Mouse (Mus musculus) heart, embryonic 10.5 days (tissue): ENCODE measurements around the gene Gpr152. TPM values are rescaled to one million over a fixed set of nuclear protein-coding genes. Genes with fewer than 3 reads are reported as not detected.

Source experiments
- DNase-seq: peaks from one replicate; pipeline ENCODE4 v3.0.0-alpha.2; 2017; ENCODE audit warnings: low spot score
- H3K27ac ChIP-seq: fragments of 300-500 bp; sonication (generic); 2 replicates; pipeline ENCODE4 v1.5.1; 2016; ENCODE audit warnings: mild to moderate bottlenecking
- H3K27me3 ChIP-seq: fragments of 300-500 bp; sonication (generic); 2 replicates; pipeline ENCODE4 v1.6.1; 2016; ENCODE audit warnings: mild to moderate bottlenecking; ENCODE audit not compliant: poor library complexity, insufficient read depth, severe bottlenecking
- H3K36me3 ChIP-seq: fragments of 300-500 bp; sonication (generic); 2 replicates; pipeline ENCODE4 v1.6.1; 2016; ENCODE audit warnings: mild to moderate bottlenecking, moderate library complexity
- H3K4me1 ChIP-seq: fragments of 300-500 bp; sonication (generic); 2 replicates; pipeline ENCODE4 v1.6.1; 2016; ENCODE audit warnings: mild to moderate bottlenecking
- H3K4me3 ChIP-seq: fragments of 300-500 bp; sonication (generic); 2 replicates; pipeline ENCODE4 v1.5.1; 2016; ENCODE audit warnings: mild to moderate bottlenecking, moderate library complexity
- H3K9me3 ChIP-seq: fragments of 300-500 bp; sonication (generic); 2 replicates; pipeline ENCODE4 v1.6.1; 2016; ENCODE audit warnings: mild to moderate bottlenecking, moderate library complexity
- WGBS: fragments of 180-500 bp; shearing (Covaris S2); methylation state at CpG from one replicate; pipeline ENCODE4 v1.1.7; 2016; 5-methylcytosine and 5-hydroxymethylcytosine counted together
- polyA plus RNA-seq: library from polyadenylated mRNA; unstranded; fragments of >200 nt; fragmentation: Nextera tagmentation; extraction: Ambion mirVana; gene quantifications from 2 replicates; pipeline ENCODE4 v1.2.1, GENCODE M21; 2016

The Gpr152 gene
- polyA plus RNA-seq, 1 experiment from 2014 or later = not detected

DNA sequence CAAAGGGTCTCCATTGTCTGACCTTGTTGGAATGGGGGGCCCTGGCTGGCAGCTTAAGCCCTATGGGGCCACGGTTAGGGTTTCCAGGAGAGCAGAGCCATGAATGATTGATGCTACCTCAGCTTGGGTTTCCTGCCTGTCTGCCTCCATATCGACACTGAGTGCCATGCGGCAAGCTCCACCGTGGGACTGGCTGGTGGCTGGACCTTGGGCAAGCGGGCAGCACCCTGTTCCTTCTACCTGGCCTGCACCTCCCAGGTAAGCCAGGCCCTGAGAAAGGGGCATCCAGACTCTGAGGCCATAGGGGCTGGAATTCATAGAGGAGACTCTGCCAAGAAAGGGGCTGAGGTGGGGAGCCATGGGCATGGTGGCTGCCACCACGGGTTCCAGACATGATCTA, 560 bp downstream of the Gpr152 start:
- Histone ChIP-seq H3K27me3 (peaks cover 16% of the 10 kb centered on the region), H3K9me3 (no peaks in the 10 kb centered on the region), H3K36me3 (no peaks in the 10 kb centered on the region), H3K4me1 (0 out of 2 replicates have a peak, but pooled peaks cover 7% of the 10 kb centered on the region), H3K27ac (no peak overlapping the region), H3K4me3 (no peak overlapping the region)
- DNase-seq = no peak
- WGBS = 79% methylated on average over 6 of the region's 6 CpGs

GRCm38 (mm10) chr19:4142416-4143173, 3.0 kb downstream of the Gpr152 start:
- no peak for DNase-seq
- Histone ChIP-seq H3K27me3 (peaks cover 10% of the 10 kb centered on the region), H3K27ac (no peak overlapping the region), H3K36me3 (no peaks in the 10 kb centered on the region), H3K9me3 (no peaks in the 10 kb centered on the region), H3K4me3 (no peak overlapping the region), H3K4me1 (peaks cover 7% of the 10 kb centered on the region; the same call in 1 of the 2 replicates)
- 85% methylated on average over 18 of the region's 18 CpGs for WGBS

DNA sequence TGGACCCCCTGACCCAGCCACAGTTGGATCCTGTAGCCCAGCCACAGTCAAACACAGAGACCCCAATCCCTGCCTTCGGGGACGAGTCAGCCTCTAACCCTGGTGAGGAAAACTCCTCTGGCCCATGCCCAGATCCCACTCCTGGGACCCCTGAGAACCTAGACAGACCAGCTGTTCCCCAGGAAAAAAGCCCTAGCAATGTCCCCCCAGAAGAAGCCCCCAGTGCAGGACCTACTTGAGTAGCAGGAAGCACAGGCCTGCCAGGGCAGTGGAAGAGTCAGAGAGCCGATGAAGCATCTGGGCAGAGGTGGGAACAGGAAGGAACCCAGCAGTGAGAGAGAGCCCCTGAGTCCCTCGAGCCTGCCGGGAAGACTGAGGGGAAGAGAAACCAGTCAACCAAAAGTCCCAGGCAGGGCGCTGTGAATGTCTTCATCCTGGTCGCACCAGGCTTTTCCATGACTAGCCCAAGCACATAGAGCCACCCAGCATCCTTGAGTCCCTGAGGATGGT, 4.2 kb downstream of the Gpr152 start, which contains the start of gene Cabp4:
Cabp4 (minus strand) TSS at position 275 of the 510 bp plus-strand sequence.
- H3K27ac ChIP-seq = no peak within 1 kb of the TSS
- H3K36me3 ChIP-seq = no peaks in the 10 kb centered on the region
- no peak for DNase-seq
- peaks cover 10% of the 10 kb centered on the region for H3K27me3 ChIP-seq
- peaks cover 15% of the 10 kb centered on the region for H3K4me1 ChIP-seq
- H3K9me3 ChIP-seq = no peaks in the 10 kb centered on the region
- WGBS = 80% methylated on average over 7 of the region's 7 CpGs
- H3K4me3 ChIP-seq = no peak within 1 kb of the TSS

DNA sequence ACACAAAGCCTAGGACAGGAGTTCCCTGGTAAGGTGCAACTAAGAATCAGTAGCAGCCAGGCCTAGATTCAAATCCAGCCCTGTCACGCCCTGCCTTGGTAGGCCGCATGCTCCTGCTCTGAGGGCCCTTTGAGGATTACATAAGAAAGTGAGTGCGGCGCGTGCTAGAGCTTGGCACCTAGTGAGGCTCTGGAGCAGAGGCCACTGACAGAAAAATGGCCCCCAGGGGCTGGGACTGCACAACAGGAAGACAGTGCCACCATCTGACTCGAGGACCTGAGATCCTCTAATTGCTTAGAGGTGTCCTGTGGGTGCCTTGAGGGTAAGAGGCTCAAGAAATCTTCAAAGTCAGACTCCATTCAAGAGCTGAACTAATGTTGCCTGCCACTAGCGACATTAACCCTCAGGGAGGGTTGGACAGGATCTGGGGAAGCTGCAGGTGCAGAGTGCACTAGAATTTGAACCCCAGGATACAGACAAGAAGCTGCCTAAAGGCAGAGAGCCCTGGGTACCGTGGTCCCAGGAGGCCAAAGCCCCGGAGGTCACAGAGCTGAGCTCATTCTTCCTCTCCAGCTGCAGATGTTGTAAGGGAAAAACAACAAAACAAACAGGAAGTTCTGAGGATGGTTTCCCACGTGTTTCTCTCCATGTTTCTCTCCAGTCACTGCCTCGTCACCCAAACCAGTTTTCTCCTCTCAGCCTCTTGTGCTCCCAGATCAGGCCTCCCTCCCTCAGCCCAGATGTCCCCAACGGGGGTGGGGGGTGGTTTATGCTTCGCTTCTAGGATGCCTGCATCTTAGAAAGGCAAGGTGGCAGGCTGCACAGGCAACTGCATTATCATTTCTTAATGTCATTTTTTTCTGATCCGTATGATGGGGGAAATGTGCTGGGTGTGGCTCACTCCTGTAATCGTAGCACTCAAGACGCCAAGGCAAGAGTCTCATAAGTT, 5.2 kb downstream of the Gpr152 start:
- Histone ChIP-seq H3K27ac (no peak overlapping the region), H3K4me1 (peaks cover 22% of the 10 kb centered on the region), H3K9me3 (no peaks in the 10 kb centered on the region), H3K4me3 (no peak overlapping the region), H3K27me3 (peaks cover 7% of the 10 kb centered on the region; the same call in 1 of the 2 replicates), H3K36me3 (peaks cover 2% of the 10 kb centered on the region; the same call in 1 of the 2 replicates)
- 76% methylated on average over 16 of the region's 16 CpGs for WGBS
- no peak for DNase-seq

GRCm38 (mm10) chr19:4145936-4146335, 6.3 kb downstream of the Gpr152 start:
- peaks cover 13% of the 10 kb centered on the region for H3K36me3 ChIP-seq
- DNase-seq = no peak
- H3K27ac ChIP-seq = no peak overlapping the region
- no peaks in the 10 kb centered on the region for H3K27me3 ChIP-seq
- peaks cover 27% of the 10 kb centered on the region for H3K4me1 ChIP-seq
- 87% methylated on average over 5 of the region's 5 CpGs for WGBS
- H3K9me3 ChIP-seq = no peaks in the 10 kb centered on the region
- H3K4me3 ChIP-seq = no peak overlapping the region

- no peaks in the 10 kb centered on the region for H3K27me3 ChIP-seq
- H3K9me3 ChIP-seq = no peaks in the 10 kb centered on the region
- peaks cover 32% of the 10 kb centered on the region for H3K4me1 ChIP-seq
- peaks cover 19% of the 10 kb centered on the region for H3K36me3 ChIP-seq
- no peak overlapping the region for H3K4me3 ChIP-seq
- H3K27ac ChIP-seq = no peak overlapping the region
- 56% methylated on average over 12 of the region's 12 CpGs for WGBS
- DNase-seq = no peak
Observed at GRCm38 (mm10) chr19:4146366-4147021, 6.9 kb downstream of the Gpr152 start.

GRCm38 (mm10) chr19:4147022-4147405, 7.4 kb downstream of the Gpr152 start:
- no peak overlapping the region for H3K27ac ChIP-seq
- WGBS = 53% methylated on average over 3 of the region's 3 CpGs
- DNase-seq = no peak
- H3K4me1 ChIP-seq = peaks cover 37% of the 10 kb centered on the region
- H3K4me3 ChIP-seq = no peak overlapping the region
- H3K9me3 ChIP-seq = no peaks in the 10 kb centered on the region
- peaks cover 24% of the 10 kb centered on the region for H3K36me3 ChIP-seq
- no peaks in the 10 kb centered on the region for H3K27me3 ChIP-seq

DNA sequence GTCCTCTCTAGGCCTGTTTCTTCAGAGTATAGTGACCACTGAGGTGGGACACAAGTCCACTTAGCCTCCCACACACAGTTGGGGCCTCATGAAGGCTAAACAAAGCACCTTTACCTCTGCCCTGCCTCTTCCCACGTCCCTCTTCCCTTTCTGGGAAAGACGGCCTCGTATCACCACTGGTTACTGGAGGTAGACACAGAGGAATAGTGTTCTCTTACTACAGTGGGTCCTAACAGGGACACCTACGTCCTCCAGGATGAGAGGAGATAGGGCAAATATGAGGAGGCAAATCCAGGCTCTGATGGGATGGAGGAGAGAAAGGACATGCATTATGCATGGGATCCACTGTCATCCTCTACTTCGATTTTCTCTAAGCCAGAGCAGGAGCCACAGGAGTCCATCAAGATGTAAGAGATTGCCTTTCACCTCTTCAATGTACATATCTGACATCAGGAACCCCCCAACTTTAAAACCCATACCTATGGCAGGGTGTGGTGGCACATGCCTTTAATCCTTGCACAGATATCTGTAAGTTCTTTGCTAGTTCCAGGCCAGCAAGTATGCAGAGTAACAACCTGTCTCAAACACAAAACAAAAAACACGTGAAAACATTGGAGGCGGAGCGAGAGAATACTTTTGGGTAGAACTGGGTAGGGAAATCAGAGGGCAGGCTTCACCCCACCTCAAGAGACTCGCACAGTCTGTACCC, 8.3 kb downstream of the Gpr152 start:
- no peaks in the 10 kb centered on the region for H3K27me3 ChIP-seq
- peak overlapping the region; percentile 84 for H3K4me3 ChIP-seq
- H3K36me3 ChIP-seq = peaks cover 33% of the 10 kb centered on the region
- H3K4me1 ChIP-seq = peaks cover 43% of the 10 kb centered on the region
- H3K27ac ChIP-seq = peak overlapping the region; percentile 91
- 38% methylated on average over 9 of the region's 9 CpGs for WGBS
- H3K9me3 ChIP-seq = no peaks in the 10 kb centered on the region
- DNase-seq = no peak

- DNase-seq = peak; percentile 98
- no peaks in the 10 kb centered on the region for H3K9me3 ChIP-seq
- H3K27ac ChIP-seq = peak within 1 kb of the TSS; percentile 91
- H3K4me1 ChIP-seq = peaks cover 48% of the 10 kb centered on the region
- no peaks in the 10 kb centered on the region for H3K27me3 ChIP-seq
- WGBS = under 1% methylated on average over 33 of the region's 33 CpGs
- H3K36me3 ChIP-seq = peaks cover 38% of the 10 kb centered on the region
- H3K4me3 ChIP-seq = peak within 1 kb of the TSS; percentile 84
Observed at GRCm38 (mm10) chr19:4148491-4148806, 8.9 kb downstream of the Gpr152 start, which contains the start of gene Coro1b. TSS of gene Coro1b (plus strand) at chr19:4148619.

DNA sequence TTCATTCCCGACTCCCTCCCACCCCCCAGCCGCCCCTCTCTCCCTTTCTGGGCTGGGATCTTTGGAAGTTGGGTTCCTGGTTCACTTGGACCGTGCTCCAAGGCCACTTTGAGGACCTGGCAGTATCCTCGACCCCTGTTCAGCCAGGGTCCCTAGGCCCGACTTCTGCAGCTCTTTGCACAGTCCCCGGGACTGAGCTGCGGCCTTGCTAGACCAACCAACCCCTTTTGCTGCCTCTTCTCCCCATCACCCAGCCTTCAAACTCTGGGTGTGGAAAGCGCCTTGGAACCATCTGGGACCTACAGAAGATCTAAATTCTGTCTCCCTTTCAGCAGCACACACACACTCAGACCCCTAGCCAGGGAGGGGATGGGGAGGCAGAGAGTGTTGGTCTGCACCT, 9.2 kb downstream of the Gpr152 start:
- Histone ChIP-seq H3K4me3 (peak overlapping the region; percentile 84), H3K9me3 (no peaks in the 10 kb centered on the region), H3K27ac (peak overlapping the region; percentile 91), H3K4me1 (peaks cover 48% of the 10 kb centered on the region), H3K36me3 (peaks cover 41% of the 10 kb centered on the region), H3K27me3 (no peaks in the 10 kb centered on the region)
- whole genome bisulfite sequencing = 3% methylated on average over 8 of the region's 8 CpGs
- no peak for DNase-seq

GRCm38 (mm10) chr19:4149283-4149682, 9.7 kb downstream of the Gpr152 start:
- Histone ChIP-seq H3K36me3 (peaks cover 41% of the 10 kb centered on the region), H3K4me1 (peaks cover 52% of the 10 kb centered on the region), H3K27ac (peak overlapping the region; percentile 91; the same call in 1 of the 2 replicates), H3K9me3 (no peaks in the 10 kb centered on the region), H3K4me3 (peak overlapping the region; percentile 84), H3K27me3 (no peaks in the 10 kb centered on the region)
- 86% methylated on average over 11 of the region's 11 CpGs for WGBS
- DNase-seq = no peak
